11 mouse cellular contexts compared by ENCODE assay signal in genomic region chr19:57016995-57017784, GRCm38 (mm10). TPM values are rescaled to one million over a fixed set of nuclear protein-coding genes. Genes with fewer than 3 reads are reported as not detected.
DNase-seq lines count a peak whose midpoint lies in the region; ATAC-seq and TF ChIP-seq lines count a peak whose summit lies in the region.
"Had no signal": no experiment of that assay in that cellular context is flagged by ENCODE, and none has a peak within 500 bp of the region (broad histone marks: within the 10 kb centered on the region; RNA-seq: fewer than 3 reads in every experiment).

No protein-coding gene starts in this region.

- H3K27me3 ChIP-seq in midbrain, embryonic 10.5 days (ENCODE audit: low read depth, poor library complexity, severe bottlenecking), result no peaks in the 10 kb centered on the region
- no peaks in the 10 kb centered on the region for H3K27me3 ChIP-seq in midbrain, embryonic 11.5 days (ENCODE audit: control insufficient read depth, insufficient read depth, low read length)
- no peaks in the 10 kb centered on the region for H3K27me3 ChIP-seq in intestine, embryonic 15.5 days (replicated peaks)
- no peaks in the 10 kb centered on the region for H3K27me3 ChIP-seq in stomach, embryonic 14.5 days (ENCODE audit: control insufficient read depth, insufficient read depth, low read length)
- H3K27me3 ChIP-seq: embryonic facial prominence, embryonic 12.5 days had no signal

- DNase-seq in gastrocnemius, adult 2 months, result no peak
- no peak for DNase-seq in gastrocnemius, postnatal 10 days
- no peak for DNase-seq in midbrain, embryonic 10.5 days (ENCODE audit: low spot score)
- no peak for DNase-seq in midbrain, embryonic 11.5 days (ENCODE audit: low spot score, missing footprints)
- no peak for DNase-seq in left cerebral cortex, adult 11 months (ENCODE audit: low spot score)
- no peak for DNase-seq in left cerebral cortex, postnatal 4 days

- H3K36me3 ChIP-seq in midbrain, embryonic 10.5 days, result no peaks in the 10 kb centered on the region
- H3K36me3 ChIP-seq in midbrain, embryonic 11.5 days (ENCODE audit: control insufficient read depth, insufficient read depth, low read length), result no peaks in the 10 kb centered on the region
- no peaks in the 10 kb centered on the region for H3K36me3 ChIP-seq in intestine, embryonic 15.5 days
- no peaks in the 10 kb centered on the region for H3K36me3 ChIP-seq in stomach, embryonic 14.5 days (ENCODE audit: control insufficient read depth, insufficient read depth, low read length)
- H3K36me3 ChIP-seq: embryonic facial prominence, embryonic 12.5 days; liver, embryonic 15.5 days had no signal

- H3K4me2 ChIP-seq in midbrain, embryonic 11.5 days, result no peak overlapping the region
- H3K4me2 ChIP-seq in intestine, embryonic 15.5 days (replicated peaks), result peak overlapping the region; percentile 26
- H3K4me2 ChIP-seq in stomach, embryonic 14.5 days (replicated peaks; ENCODE audit: low read depth, low read length), result no peak overlapping the region
- H3K4me2 ChIP-seq: embryonic facial prominence, embryonic 12.5 days; liver, embryonic 15.5 days had no signal

- no peak for TF ChIP-seq CTCF in gastrocnemius, adult 2 months (IDR thresholded peaks at IDR 0.05)

- peak overlapping the region; percentile 51; the same call in 1 of the 2 replicates for H3K27ac ChIP-seq in gastrocnemius, adult 2 months
- H3K27ac ChIP-seq in midbrain, embryonic 10.5 days (replicated peaks), result peak overlapping the region; percentile 14
- H3K27ac ChIP-seq in midbrain, embryonic 11.5 days (ENCODE audit: low read depth, low read length), result no peak overlapping the region
- peak overlapping the region; percentile 54 for H3K27ac ChIP-seq in intestine, embryonic 15.5 days
- H3K27ac ChIP-seq in stomach, embryonic 14.5 days (ENCODE audit: low read length), result peak overlapping the region; percentile 29; the same call in 1 of the 2 replicates
- H3K27ac ChIP-seq: embryonic facial prominence, embryonic 12.5 days; liver, embryonic 15.5 days had no signal

- WGBS in midbrain, embryonic 10.5 days, result 58% methylated on average over 15 of the region's 15 CpGs
- 53% methylated on average over 15 of the region's 15 CpGs for WGBS in midbrain, embryonic 11.5 days
- WGBS in intestine, embryonic 15.5 days, result 26% methylated on average over 15 of the region's 15 CpGs
- WGBS in stomach, embryonic 14.5 days, result 29% methylated on average over 15 of the region's 15 CpGs

- no peaks in the 10 kb centered on the region for H3K9me3 ChIP-seq in midbrain, embryonic 10.5 days (replicated peaks)
- H3K9me3 ChIP-seq in midbrain, embryonic 11.5 days (ENCODE audit: control insufficient read depth, low read length), result no peaks in the 10 kb centered on the region
- no peaks in the 10 kb centered on the region for H3K9me3 ChIP-seq in intestine, embryonic 15.5 days
- H3K9me3 ChIP-seq in stomach, embryonic 14.5 days (ENCODE audit: control insufficient read depth, low read depth, low read length), result no peaks in the 10 kb centered on the region
- H3K9me3 ChIP-seq: embryonic facial prominence, embryonic 12.5 days; liver, embryonic 15.5 days had no signal

- intact Hi-C loops in gastrocnemius, adult 2 months (cut with DNase I), result no loop called here
- intact Hi-C loops in left cerebral cortex, postnatal 4 days (cut with DNase I), result no loop called here

- no peak for ATAC-seq in midbrain, embryonic 11.5 days (ENCODE audit: low FRiP score)
- no peak for ATAC-seq in intestine, embryonic 15.5 days
- no peak for ATAC-seq in stomach, embryonic 14.5 days (ENCODE audit: insufficient number of reproducible peaks, insufficient read depth, low FRiP score, low read depth)

- peaks cover 32% of the 10 kb centered on the region for H3K4me1 ChIP-seq in midbrain, embryonic 10.5 days
- H3K4me1 ChIP-seq in midbrain, embryonic 11.5 days (ENCODE audit: control insufficient read depth, insufficient read depth, low read length), result peaks cover 7% of the 10 kb centered on the region
- H3K4me1 ChIP-seq in intestine, embryonic 15.5 days (replicated peaks), result peaks cover 5% of the 10 kb centered on the region
- peaks cover 4% of the 10 kb centered on the region; the same call in 1 of the 2 replicates for H3K4me1 ChIP-seq in stomach, embryonic 14.5 days (ENCODE audit: control insufficient read depth, insufficient read depth, low read length)
- H3K4me1 ChIP-seq: liver, embryonic 15.5 days had no signal

- H3K9ac ChIP-seq in midbrain, embryonic 11.5 days (ENCODE audit: low read length), result no peak overlapping the region
- H3K9ac ChIP-seq in intestine, embryonic 15.5 days, result no peak overlapping the region
- no peak overlapping the region for H3K9ac ChIP-seq in stomach, embryonic 14.5 days (replicated peaks; ENCODE audit: low read depth, low read length)
- H3K9ac ChIP-seq: embryonic facial prominence, embryonic 12.5 days; liver, embryonic 15.5 days had no signal

- H3K4me3 ChIP-seq in gastrocnemius, adult 2 months, result peak overlapping the region; percentile 28
- no peak overlapping the region for H3K4me3 ChIP-seq in midbrain, embryonic 10.5 days
- H3K4me3 ChIP-seq in midbrain, embryonic 11.5 days (ENCODE audit: low read depth, low read length), result no peak overlapping the region
- no peak overlapping the region for H3K4me3 ChIP-seq in intestine, embryonic 15.5 days (replicated peaks)
- no peak overlapping the region for H3K4me3 ChIP-seq in stomach, embryonic 14.5 days (ENCODE audit: low read depth, low read length)
- H3K4me3 ChIP-seq: embryonic facial prominence, embryonic 12.5 days; liver, embryonic 15.5 days had no signal

RNA-seq across cellular contexts. Expression of gene Afap1l2, which starts 9.2 kb away (rescaled TPM):
- 1 to 10 TPM; 1.6 TPM for total RNA-seq in gastrocnemius, adult 2 months (2021)
- total RNA-seq in gastrocnemius, postnatal 10 days (2021), result 10 to 100 TPM; 14.2 to 22.4 TPM
- 3.6 and 4.5 TPM in 2 replicates for polyA plus RNA-seq in midbrain, embryonic 10.5 days (2016; fragmentation: Nextera tagmentation; extraction: Ambion mirVana)
- polyA plus RNA-seq in midbrain, embryonic 11.5 days (2014; fragmentation: Nextera tagmentation; extraction: Ambion mirVana), result 3.0 and 3.5 TPM in 2 replicates
- polyA plus RNA-seq in intestine, embryonic 15.5 days (2015; fragmentation: Nextera tagmentation; extraction: Ambion mirVana), result 18.3 and 18.4 TPM in 2 replicates
- polyA plus RNA-seq in stomach, embryonic 14.5 days (2014; fragmentation: Nextera tagmentation; extraction: Ambion mirVana), result 24.6 and 28.5 TPM in 2 replicates
- 10 to 100 TPM; 13.6 TPM for total RNA-seq in left cerebral cortex, postnatal 4 days (2021)
- total RNA-seq: neutrophil, adult 5-6 weeks had no signal
